Mouse (Mus musculus) CH12F3 (cell line): Measurements from ENCODE around the gene Atg5.

Experiments
- in situ Hi-C: fragments of 300-500 bp; cut with MboI; formaldehyde crosslinking; loops from 2 replicates; pipeline ENCODE4 v1.14.3; 2020; ENCODE audit warnings: low sequenced_read_pairs

The Atg5 gene

DNA sequence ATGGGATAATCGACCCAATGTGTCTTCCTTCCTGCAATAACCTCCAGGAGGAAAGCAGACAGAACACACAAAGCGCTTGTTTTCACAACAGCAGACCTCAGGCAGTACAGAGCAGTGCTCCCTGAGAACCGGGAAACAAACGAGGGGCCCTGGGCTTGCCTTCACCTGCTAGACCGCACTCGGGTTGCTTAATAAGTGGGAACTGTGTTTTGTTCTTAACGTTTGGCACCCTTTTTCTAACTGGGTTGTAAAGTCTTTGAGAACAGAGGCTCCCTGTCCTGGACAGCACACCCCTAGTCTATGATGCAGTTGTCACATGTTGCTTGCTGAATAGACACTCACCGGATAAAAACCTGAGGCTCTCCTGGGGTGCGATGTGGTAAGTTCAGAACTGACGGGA is 115.1 kb downstream of the Atg5 start:
- in situ Hi-C loops, result no loop called here

GRCm38 (mm10) chr10:44385227-44385626 is 117.1 kb downstream of the Atg5 start:
- in situ Hi-C loops, result no loop called here

- in situ Hi-C loops, result no loop called here
Observed at GRCm38 (mm10) chr10:44388706-44389233, 120.6 kb downstream of the Atg5 start.

DNA sequence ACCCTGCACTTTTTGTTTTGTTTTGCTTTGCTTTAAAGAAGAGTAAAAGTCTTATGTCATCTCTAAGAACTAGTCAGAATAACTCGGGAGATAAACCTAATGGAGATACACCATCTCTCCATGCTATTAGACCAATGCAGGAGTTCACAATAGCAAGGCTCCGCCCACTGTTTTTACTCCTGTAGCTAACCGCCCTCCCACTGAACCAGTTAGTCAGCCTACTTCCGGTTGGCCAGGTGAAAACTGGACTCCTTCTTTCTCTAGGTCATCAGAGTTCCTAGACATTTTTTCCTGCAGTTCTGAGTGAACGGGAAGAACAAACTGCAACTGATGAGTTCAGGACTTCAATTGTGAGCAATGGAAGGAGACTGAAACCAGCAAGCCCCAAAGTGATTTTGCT is 122.1 kb downstream of the Atg5 start:
- in situ Hi-C loops, result no loop called here

GRCm38 (mm10) chr10:44391509-44392290 is 123.5 kb downstream of the Atg5 start:
- in situ Hi-C loops, result no loop called here

- in situ Hi-C loops, result no loop called here
Observed at GRCm38 (mm10) chr10:44392855-44393254, 124.7 kb downstream of the Atg5 start.

GRCm38 (mm10) chr10:44400119-44400518 is 132.0 kb downstream of the Atg5 start:
- in situ Hi-C loops, result no loop called here

DNA sequence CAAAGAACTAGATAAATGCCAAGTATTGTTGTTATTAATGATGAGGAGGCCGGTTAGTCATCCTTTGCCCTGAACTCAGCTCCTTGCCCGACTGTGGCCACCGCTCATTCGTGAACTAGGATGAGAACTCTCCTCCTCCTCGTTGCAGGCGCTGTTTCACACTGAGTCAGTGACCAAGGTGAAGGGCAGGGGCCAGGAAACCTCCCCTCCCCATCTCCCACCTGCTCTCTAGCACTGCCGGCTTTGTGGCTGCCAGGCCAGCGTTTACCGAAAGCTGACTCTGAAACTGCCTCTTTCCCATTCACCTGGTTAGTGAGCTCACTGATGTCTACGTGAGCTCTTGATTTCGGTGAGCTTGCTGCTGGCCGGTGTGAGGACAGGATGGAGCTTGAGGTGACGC is 132.4 kb downstream of the Atg5 start:
- in situ Hi-C loops, result no loop called here

- in situ Hi-C loops, result no loop called here
Observed at GRCm38 (mm10) chr10:44401600-44401999, 133.4 kb downstream of the Atg5 start.

GRCm38 (mm10) chr10:44403415-44403814 is 135.3 kb downstream of the Atg5 start:
- in situ Hi-C loops, result no loop called here

- in situ Hi-C loops, result no loop called here
Observed at GRCm38 (mm10) chr10:44409054-44409453, 140.9 kb downstream of the Atg5 start.

DNA sequence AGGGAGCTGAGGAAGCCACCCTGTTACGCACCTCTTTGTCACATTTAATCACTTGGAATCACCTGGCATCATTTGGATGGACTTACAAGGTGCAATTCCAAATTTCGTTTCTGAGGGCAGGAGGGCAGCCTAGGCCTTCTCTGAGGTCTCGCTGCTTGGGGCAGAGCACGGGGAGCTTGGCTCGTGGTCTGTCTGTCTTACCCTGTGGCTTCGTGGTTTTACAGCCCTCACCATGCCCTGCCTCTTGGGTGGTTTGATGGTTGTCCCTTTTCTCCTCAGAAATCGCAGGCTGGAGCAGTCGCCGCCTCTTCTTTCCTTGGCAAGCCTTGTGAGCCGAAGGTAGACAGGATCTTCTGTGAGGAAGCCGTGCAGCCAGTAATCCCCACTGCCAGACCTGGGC is 141.8 kb downstream of the Atg5 start:
- in situ Hi-C loops, result no loop called here
